Mouse (Mus musculus) megakaryocyte progenitor cell, adult 5-6 weeks (primary cell): ENCODE results near the gene Wnk1. TPM values are rescaled to one million over a fixed set of nuclear protein-coding genes. Genes with fewer than 3 reads are reported as not detected.
A peak's percentile ranks its signal among the peaks of the same experiment; 100 is the strongest.
"Not testable (repeated sequence)": the region's sequence is repeated elsewhere in the genome, so short reads cannot be mapped to it uniquely, and the experiment has no call there.

Experiments used
- ATAC-seq: replicated peaks from 2 replicates; pipeline ENCODE4 v1.8.0; 2016; ENCODE audit warnings: mild to moderate bottlenecking, moderate TSS enrichment, inconsistent platforms; ENCODE audit not compliant: poor library complexity
- total RNA-seq, 2 experiments: library from RNA; stranded (forward) in 1 of 2; stranded (reverse) in 1 of 2; fragments of 157-497, 149-512 nt in 1 of 2; fragments of 200-1000 nt in 1 of 2; gene quantifications; 2 replicates each; pipeline versions ENCODE4 v1.2.3 to v1.2.4; 2015 to 2017

The Wnk1 gene
- total RNA-seq (2015): 225 and 297 TPM in 2 replicates
- 157 and 179 TPM in 2 replicates for total RNA-seq (2017)

GRCm38 (mm10) chr6:120038366-120039255, at the start of gene Wnk1:
TSS of gene Wnk1 (minus strand) at chr6:120038672.
- peak; percentile 73 for ATAC-seq

GRCm38 (mm10) chr6:120087041-120087440, 48.6 kb upstream of the Wnk1 start:
- ATAC-seq: not testable (repeated sequence)

- no peak for ATAC-seq
Measured at GRCm38 (mm10) chr6:120085832-120086231, 47.4 kb upstream of the Wnk1 start.

- no peak for ATAC-seq
Measured at GRCm38 (mm10) chr6:120084983-120085382, 46.5 kb upstream of the Wnk1 start.

GRCm38 (mm10) chr6:120083442-120083841, 45.0 kb upstream of the Wnk1 start:
- peak; percentile 40 for ATAC-seq

- peak; percentile 76 for ATAC-seq
Measured at GRCm38 (mm10) chr6:120082951-120083411, 44.5 kb upstream of the Wnk1 start.

GRCm38 (mm10) chr6:120082251-120082950, 43.9 kb upstream of the Wnk1 start:
- ATAC-seq: no peak

- no peak for ATAC-seq
Measured at GRCm38 (mm10) chr6:120081516-120081915, 43.0 kb upstream of the Wnk1 start.

- no peak for ATAC-seq
Measured at GRCm38 (mm10) chr6:120079547-120079946, 41.1 kb upstream of the Wnk1 start.

GRCm38 (mm10) chr6:120076619-120077450, 38.4 kb upstream of the Wnk1 start:
- ATAC-seq: peak; percentile 80

GRCm38 (mm10) chr6:120072630-120073029, 34.2 kb upstream of the Wnk1 start:
- ATAC-seq: no peak

GRCm38 (mm10) chr6:120069546-120069945, 31.1 kb upstream of the Wnk1 start:
- no peak for ATAC-seq

- ATAC-seq: peak; percentile 48
Measured at GRCm38 (mm10) chr6:120065552-120066177, 27.2 kb upstream of the Wnk1 start.

GRCm38 (mm10) chr6:120064627-120065026, 26.2 kb upstream of the Wnk1 start:
- ATAC-seq: 0 out of 2 replicates have a peak, but pooled peaks have one; percentile 23

GRCm38 (mm10) chr6:120062934-120063333, 24.5 kb upstream of the Wnk1 start:
- ATAC-seq: no peak

- ATAC-seq: peak; percentile 77
Measured at GRCm38 (mm10) chr6:120055666-120056540, 17.4 kb upstream of the Wnk1 start.

GRCm38 (mm10) chr6:120054412-120054811, 15.9 kb upstream of the Wnk1 start:
- no peak for ATAC-seq

GRCm38 (mm10) chr6:120047705-120048292, 9.3 kb upstream of the Wnk1 start:
- ATAC-seq: peak; percentile 26; the same call in 1 of the 2 replicates

- no peak for ATAC-seq
Measured at GRCm38 (mm10) chr6:120045406-120045805, 6.9 kb upstream of the Wnk1 start.
